Mouse (Mus musculus) spleen, postnatal 36 days (tissue): Measurements from ENCODE around the gene Ksr2.
"Not testable (repeated sequence)": the region's sequence is repeated elsewhere in the genome, so short reads cannot be mapped to it uniquely, and the experiment has no call there.

Experiments used
- DNase-seq, 2 experiments: peaks; one replicate each; pipeline ENCODE4 v3.0.0; 2022; ENCODE audit warnings: low spot score in 2 of 2, mixed read lengths in 1 of 2

Gene Ksr2

GRCm38 (mm10) chr5:117413507-117414501 lies at the start of gene Ksr2:
Gene Ksr2, plus strand, starts transcription at chr5:117414000.
- peak in 1 of 2 experiments; percentile 6 for DNase-seq

DNA sequence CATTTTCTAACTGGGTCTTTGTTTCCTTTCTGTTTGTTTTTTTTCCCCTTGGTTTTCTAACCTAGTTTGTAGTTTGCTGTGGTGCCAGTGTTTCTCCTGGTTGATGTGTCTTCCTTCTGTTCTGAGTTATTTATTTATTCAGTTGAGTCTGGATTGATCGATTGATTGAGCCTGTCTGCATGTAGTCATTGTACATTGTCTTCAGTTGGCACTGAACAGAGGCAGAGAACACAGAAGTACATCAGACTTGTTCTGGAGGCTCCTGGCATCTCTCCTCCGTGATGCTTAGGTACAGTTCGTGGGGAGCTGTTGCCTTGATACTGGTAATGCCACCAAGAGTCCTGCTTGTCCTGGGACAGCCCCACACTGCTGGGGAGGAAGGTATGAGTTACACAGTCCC lies 49.0 kb upstream of the Ksr2 start:
- DNase-seq, result no peak

DNA sequence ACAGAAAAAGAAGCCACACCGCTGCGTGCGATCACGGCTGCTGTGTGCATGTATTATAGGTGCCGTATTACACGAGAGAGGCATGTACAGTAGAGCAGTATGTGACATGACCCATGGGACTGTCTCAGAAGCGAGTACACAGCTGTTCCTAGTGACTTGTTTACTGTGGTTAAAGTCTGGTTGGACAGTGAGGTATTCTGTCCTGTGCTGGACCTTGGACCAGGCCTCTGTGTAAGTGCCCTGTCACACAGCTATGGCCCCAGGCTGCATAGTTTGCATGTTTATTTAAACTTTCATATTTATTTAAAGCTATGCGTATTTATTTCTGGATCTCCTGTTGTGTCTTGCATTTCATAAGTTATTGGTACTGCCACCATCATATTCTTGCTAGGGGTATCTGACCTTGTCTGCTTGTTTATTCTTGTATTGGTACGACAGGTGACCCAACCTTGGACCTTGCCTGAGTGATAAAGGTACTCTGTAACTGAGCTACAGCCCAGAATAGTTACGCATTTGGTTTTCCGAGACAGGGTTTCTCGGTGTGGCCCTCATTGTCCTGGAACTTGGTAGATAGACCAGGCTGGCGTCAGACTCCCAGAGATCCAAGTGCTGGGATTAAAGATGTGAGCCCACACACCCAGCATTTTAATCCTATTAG lies 47.8 kb upstream of the Ksr2 start:
- DNase-seq, result no peak

DNA sequence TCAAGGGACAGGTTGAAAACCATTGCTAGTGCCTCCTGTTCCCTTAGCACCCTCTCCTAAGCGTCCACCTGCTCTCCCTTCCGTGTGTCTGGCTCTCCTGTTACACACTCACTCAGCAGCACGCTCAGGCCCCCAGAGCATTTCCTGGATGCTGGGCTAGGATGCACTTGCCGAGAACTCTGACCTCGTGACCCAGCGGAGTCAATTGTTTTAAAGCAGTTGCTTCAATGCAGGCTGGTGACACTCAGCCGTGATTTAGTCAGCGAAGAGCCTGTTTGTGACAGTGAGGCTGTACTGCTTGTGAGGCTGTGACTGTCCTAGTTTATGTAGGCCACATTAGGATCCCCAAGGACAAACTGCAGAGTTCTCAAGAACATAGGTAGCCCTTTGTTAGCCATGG lies 46.6 kb upstream of the Ksr2 start:
- no peak for DNase-seq

DNA sequence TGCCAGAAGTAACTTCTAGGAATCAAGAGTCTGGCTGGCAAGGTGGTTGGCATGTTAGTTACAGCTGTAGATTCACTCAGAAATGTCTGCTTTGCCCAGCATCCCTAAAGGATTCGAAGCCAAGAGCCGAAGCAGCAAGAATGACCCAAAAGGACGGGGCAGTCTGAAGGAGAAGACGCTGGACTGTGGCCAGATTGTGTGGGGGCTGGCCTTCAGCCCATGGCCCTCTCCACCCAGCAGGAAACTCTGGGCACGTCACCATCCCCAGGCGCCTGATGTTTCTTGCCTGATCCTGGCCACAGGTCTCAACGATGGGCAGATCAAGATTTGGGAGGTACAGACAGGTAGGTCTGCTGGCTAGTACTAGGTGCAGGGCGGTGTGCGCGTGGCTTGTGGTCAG lies 43.2 kb upstream of the Ksr2 start:
- DNase-seq, result no peak

DNA sequence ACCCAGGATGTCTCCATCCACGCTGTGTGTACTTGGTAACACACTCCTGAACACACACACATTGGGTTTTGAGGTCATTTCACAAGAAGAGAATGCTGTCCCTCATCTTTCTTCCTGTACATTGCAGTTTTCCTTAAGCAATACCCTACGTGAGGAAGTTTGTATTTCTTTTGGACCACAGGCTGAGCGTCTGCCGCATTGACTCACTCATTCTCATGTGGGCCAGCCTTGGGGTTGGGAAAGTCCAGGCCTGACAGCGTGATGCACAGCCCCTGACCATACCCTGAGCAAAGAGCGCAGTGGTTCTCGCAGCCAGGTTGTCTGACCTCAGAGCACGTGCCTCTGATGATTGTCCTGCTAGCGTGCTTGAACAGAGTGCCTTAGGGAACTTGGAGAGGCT lies 40.4 kb upstream of the Ksr2 start:
- DNase-seq, result no peak

DNA sequence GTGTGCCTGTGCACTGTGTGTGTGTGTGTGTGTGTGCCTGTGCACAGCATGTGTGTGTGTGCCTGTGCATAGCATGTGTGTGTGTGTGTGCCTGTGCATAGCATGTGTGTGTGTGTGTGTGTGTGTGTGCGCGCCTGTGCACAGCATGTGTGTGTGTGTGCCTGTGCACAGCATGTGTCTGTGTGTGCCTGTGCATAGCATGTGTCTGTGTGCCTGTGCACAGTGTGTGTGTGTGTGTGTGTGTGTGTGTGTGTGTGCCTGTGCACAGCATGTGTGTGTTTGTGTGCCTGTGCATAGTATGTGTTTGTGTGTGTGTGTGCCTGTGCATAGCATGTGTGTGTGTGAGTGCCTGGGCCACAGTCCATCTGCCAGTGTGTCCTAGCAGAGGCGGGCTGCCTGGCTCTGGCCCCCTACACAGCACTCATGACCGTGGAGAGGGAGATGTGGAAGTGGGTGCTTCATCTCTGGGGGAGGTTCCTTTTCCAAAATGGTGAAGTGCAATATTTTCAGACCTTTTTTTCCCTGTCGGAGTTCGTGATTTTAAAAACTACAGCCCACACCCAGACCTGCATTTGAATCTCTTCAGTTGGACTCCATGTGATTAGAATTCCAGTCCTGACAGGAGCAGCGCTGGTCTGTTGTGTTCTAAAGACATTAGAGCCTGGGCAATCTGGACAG lies 39.3 kb upstream of the Ksr2 start:
- no peak for DNase-seq

GRCm38 (mm10) chr5:117376331-117376761 lies 37.5 kb upstream of the Ksr2 start:
- no peak for DNase-seq

DNA sequence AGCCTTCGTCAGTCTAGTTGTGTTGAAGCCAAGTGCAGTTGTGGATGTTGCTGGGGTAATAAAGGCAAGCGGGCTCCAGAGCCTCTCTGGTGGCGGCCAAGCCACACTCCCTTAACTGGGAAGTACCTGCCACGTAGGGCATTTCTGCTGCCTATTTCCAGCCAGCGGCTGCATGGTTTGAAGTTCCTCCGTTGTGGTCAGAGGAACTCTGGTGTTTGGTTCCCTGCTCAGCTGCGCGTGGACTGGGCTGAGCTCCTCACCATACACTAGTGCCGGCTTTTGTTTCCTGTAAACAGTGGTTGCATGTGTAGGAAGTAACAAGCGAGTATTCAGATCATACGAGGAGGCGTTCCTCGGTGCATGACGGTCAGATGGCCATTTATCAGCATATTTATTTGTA lies 36.1 kb upstream of the Ksr2 start:
- DNase-seq, result peak; percentile 54 to 57

GRCm38 (mm10) chr5:117380199-117380598 lies 33.6 kb upstream of the Ksr2 start:
- no peak for DNase-seq

GRCm38 (mm10) chr5:117381785-117382184 lies 32.0 kb upstream of the Ksr2 start:
- DNase-seq, result no peak

DNA sequence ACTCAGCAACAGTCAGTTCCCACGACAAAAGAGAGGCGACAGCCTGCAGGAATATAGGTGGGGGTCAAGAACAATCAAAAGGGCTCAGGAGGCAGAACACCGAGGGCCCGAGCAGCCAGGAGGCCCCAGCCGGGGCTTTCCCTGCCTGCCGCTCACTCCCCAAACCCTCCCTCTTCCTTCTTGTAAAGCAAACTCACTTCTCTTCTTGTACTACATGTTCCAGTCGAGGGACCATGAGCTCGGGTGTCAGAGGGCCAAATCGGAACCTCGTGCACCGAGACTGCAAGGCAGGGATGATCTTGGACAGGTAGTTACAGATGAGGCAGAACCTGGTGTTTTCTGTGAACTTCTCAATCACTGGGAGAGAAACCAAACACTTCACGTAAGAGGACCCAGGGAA lies 30.6 kb upstream of the Ksr2 start:
- DNase-seq, result no peak

GRCm38 (mm10) chr5:117388296-117388751 lies 25.5 kb upstream of the Ksr2 start:
- DNase-seq, result peak; percentile 54 to 58

DNA sequence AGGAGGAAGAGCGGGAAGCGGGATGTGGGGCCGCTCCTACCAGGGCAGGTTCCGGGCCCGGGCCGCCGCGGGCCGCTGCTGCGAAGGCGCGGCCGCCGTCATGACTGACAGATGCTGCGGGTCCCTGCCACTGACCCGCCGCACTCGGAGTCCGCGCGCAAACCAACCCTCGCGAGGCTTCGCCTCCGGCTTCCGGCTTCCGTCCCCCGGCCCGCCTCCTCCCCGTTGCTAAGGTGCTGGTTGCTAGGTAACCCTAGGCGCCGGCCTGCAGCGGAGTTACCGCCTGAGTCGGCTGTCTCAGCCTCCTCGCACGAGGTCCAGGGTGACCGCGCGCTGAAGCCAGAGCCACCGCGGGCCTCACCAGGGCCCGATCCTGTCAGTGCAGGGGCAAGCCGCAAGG lies 24.9 kb upstream of the Ksr2 start, which contains the start of gene Rfc5:
TSS of gene Rfc5 (minus strand) at position 171 of the 400 bp plus-strand sequence.
- peak; percentile 93 for DNase-seq

DNA sequence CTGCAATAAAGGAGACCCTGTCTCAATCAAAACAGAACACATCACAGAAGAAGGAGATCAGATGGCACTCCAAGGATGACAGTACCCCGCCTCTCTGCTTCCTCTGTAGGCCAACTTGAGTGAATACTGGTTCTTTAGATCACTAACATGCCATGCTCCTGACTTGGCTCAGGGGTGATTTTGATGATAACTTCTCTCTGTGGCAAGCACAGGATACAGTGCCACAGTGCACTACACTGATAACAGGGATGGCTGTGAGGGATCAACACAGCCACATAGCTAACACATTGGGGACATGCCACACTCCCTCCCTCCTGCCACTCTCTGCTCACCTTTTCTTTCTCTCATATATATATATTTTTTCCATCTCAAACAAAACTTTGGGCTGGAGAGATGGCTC lies 22.9 kb upstream of the Ksr2 start:
- no peak for DNase-seq

GRCm38 (mm10) chr5:117395834-117396233 lies 18.0 kb upstream of the Ksr2 start:
- no peak for DNase-seq

GRCm38 (mm10) chr5:117396596-117397014 lies 17.2 kb upstream of the Ksr2 start:
- DNase-seq, result no peak

GRCm38 (mm10) chr5:117397371-117397770 lies 16.4 kb upstream of the Ksr2 start:
- DNase-seq, result no peak

DNA sequence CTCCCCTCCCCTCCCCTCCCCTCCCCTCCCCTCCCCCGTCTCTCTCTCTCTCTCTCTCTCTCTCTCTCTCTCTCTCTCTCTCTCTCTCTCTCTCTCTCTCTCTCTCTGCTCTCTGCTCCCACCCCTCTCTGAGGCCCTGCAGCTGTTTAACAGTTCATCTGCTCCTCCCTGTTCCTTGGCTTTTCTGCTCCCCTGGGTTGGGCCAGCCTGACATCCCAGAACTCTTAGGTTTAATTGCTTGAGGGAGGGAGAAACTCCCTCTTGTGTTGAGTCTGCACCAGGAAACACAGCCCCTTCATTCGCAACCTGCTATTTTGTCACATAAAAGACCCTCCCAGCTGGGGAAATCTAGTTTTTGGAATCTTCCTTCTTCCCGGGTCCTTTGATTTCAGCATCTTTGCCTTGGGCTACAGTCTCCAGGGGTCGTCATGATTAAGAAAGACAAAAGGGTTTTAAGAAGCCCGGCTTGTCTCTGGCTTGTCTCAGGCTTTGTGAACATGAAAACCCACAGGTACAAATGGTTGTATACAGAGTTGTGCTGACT lies 15.7 kb upstream of the Ksr2 start:
- DNase-seq, result no peak

- no peak for DNase-seq
Observed at GRCm38 (mm10) chr5:117399281-117399680, 14.5 kb upstream of the Ksr2 start.

DNA sequence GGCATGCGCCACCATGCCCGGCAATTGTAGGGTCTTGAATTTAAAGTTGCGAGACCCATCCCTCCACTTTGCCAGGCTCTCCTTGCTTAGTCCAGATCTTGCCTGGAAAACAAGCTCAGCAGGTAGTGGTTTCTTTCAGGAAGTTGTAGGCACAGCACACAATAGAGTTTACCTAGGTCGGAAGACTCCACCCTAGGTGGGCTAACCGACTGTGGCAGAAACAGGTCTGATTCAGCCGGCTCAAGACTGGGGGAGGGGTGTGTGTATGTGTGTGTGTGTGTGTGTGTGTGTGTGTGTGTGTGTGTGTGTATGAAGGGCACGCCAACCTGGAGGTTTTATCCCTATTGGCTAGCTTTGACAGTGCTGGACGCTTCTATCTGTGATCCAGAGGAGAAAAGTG lies 10.2 kb upstream of the Ksr2 start:
- DNase-seq, result no peak

DNA sequence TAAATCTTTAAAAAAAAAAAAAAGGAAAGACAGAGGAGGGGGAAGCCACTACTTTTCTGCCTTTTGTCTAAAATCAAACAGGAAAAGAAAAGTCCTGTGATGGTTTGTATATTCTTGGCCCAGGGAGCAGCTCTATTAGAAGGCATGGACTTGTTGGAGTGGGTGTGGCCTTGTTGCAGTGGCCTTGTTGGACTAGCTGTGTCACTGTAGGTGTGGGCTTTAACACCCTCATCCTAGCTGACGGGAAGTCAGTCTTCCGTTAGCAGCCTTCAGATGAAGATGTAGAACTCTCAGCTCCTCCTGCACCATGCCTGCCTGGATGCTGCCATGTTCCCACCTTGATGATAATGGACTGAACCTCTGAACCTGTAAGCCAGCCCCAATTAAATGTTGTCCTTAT lies 9.1 kb upstream of the Ksr2 start:
- not testable (repeated sequence) for DNase-seq
